Mouse (Mus musculus) megakaryocyte, embryonic 14.5 days (primary cell): ENCODE data around the gene Olfr657.

Experiments
- FLI1 ChIP-seq: IDR thresholded peaks from 2 replicates; pipeline ENCODE4 v1.6.1; 2012; ENCODE audit warnings: low read length, inconsistent platforms, mixed read lengths
- GATA1 ChIP-seq: IDR thresholded peaks from 3 replicates; pipeline ENCODE4 v1.6.1; 2012; ENCODE audit warnings: mixed read lengths, low read length, inconsistent platforms, borderline replicate concordance

DNA sequence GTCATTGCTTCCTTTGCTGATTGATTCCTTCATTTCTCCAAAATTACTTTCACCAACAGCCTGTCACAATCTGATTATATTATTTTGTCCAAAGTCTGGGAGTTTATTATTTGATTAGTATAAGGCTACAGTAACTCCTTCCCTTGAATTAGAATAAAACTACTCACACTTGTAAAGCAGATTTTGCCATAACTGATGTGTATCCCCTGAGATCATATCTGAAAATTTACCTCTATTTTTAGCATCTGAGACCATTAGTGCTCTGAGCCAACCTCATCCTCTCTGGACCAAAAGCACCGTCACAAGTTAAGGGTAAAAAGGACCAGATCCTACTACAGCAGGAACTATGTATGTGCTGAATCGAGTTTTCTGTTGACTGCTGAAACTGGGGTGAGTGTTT is 47.6 kb upstream of the Olfr657 start, which contains the start of gene Olfr653:
- TF ChIP-seq GATA1 (no peak), FLI1 (no peak)
